In genomic region chr7:15859657-15860056, GRCm38 (mm10) we compare ENCODE assay signal across 16 mouse cellular contexts. TPM values are rescaled to one million over a fixed set of nuclear protein-coding genes. Genes with fewer than 3 reads are reported as not detected.
DNase-seq lines count a peak whose midpoint lies in the region; ATAC-seq and TF ChIP-seq lines count a peak whose summit lies in the region.
"Had no signal": no experiment of that assay in that cellular context is flagged by ENCODE, and none has a peak within 500 bp of the region (broad histone marks: within the 10 kb centered on the region; RNA-seq: fewer than 3 reads in every experiment).

No protein-coding gene starts in this region.

- intact Hi-C loops in left cerebral cortex, adult 2 months (cut with DNase I): loop anchor here (1.0 kb wide), 1 partner anchor 53 kb away; no protein-coding TSS in a partner anchor

- peak; percentile 8 for DNase-seq in forebrain, postnatal 0 days
- no peak for DNase-seq in forebrain, embryonic 11.5 days (ENCODE audit: low spot score)
- no peak for DNase-seq in left cerebral cortex, adult 2 months (ENCODE audit: extremely low spot score in 1 of 2, low spot score in 2 of 2)
- DNase-seq in left cerebral cortex, adult 9 months (ENCODE audit: low spot score in 2 of 2): no peak
- DNase-seq in CH12.LX (ENCODE audit: extremely low read depth): peak; percentile 17
- peak; percentile 5 for DNase-seq in brain, adult 2 months (ENCODE audit: low read depth, low spot score)
- no peak for DNase-seq in c-Kit-positive CD71-positive TER-119-positive erythroid progenitor cells, embryonic 14.5 days (ENCODE audit: low spot score)
- DNase-seq in T-cell, adult 2 months (ENCODE audit: low spot score): no peak
- DNase-seq: gastrocnemius, postnatal 10 days; kidney, adult 11 months had no signal

- 35% methylated on average over 2 of the region's 2 CpGs for WGBS in forebrain, postnatal 0 days
- 41% methylated on average over 2 of the region's 2 CpGs for WGBS in forebrain, embryonic 11.5 days

- H3K4me1 ChIP-seq in forebrain, postnatal 0 days (ENCODE audit: insufficient read depth): no peaks in the 10 kb centered on the region
- H3K4me1 ChIP-seq in forebrain, embryonic 11.5 days (replicated peaks; ENCODE audit: control insufficient read depth, insufficient read depth, low read length): no peaks in the 10 kb centered on the region
- H3K4me1 ChIP-seq in CH12.LX (ENCODE audit: control insufficient read depth in 1 of 2, insufficient read depth in 2 of 2): no peaks in the 10 kb centered on the region
- H3K4me1 ChIP-seq: stomach, embryonic 15.5 days had no signal

- TF ChIP-seq CTCF in forebrain, postnatal 0 days (IDR thresholded peaks at IDR 0.05; ENCODE audit: low read depth): 0 out of 2 replicates have a peak, but pooled peaks have one; percentile 33
- TF ChIP-seq CTCF in left cerebral cortex, adult 2 months (IDR thresholded peaks at IDR 0.05): peak; percentile 47
- TF ChIP-seq CTCF in CH12.LX (conservative IDR thresholded peaks at IDR 0.05 in 1 of 2, IDR thresholded peaks at IDR 0.05 in 1 of 2; ENCODE audit: low read depth in 2 of 2, low read length in 2 of 2): peak in 1 of 2 experiments; percentile 67; a peak in 2 of 4 replicates

- H3K4me3 ChIP-seq in forebrain, postnatal 0 days (ENCODE audit: low read depth, low read length): no peak overlapping the region
- no peak overlapping the region for H3K4me3 ChIP-seq in forebrain, embryonic 11.5 days (ENCODE audit: low read depth, low read length)
- no peak overlapping the region for H3K4me3 ChIP-seq in left cerebral cortex, adult 2 months
- H3K4me3 ChIP-seq in CH12.LX (replicated peaks in 1 of 3; ENCODE audit: low read depth in 2 of 3, low read length in 2 of 3, poor library complexity in 1 of 3): no peak overlapping the region
- H3K4me3 ChIP-seq: myocyte; stomach, embryonic 15.5 days had no signal

- H3K9me3 ChIP-seq in forebrain, postnatal 0 days (ENCODE audit: low read length): no peaks in the 10 kb centered on the region
- H3K9me3 ChIP-seq in forebrain, embryonic 11.5 days (ENCODE audit: control insufficient read depth, low read length): no peaks in the 10 kb centered on the region
- peaks cover 2% of the 10 kb centered on the region for H3K9me3 ChIP-seq in CH12.LX (replicated peaks; ENCODE audit: low read length)
- H3K9me3 ChIP-seq: stomach, embryonic 15.5 days had no signal

- H3K27me3 ChIP-seq in forebrain, postnatal 0 days (ENCODE audit: insufficient read depth, low read length): no peaks in the 10 kb centered on the region
- H3K27me3 ChIP-seq in forebrain, embryonic 11.5 days (ENCODE audit: control insufficient read depth, insufficient read depth, low read length): no peaks in the 10 kb centered on the region
- peaks cover 61% of the 10 kb centered on the region for H3K27me3 ChIP-seq in CH12.LX (replicated peaks)
- H3K27me3 ChIP-seq: stomach, embryonic 15.5 days had no signal

- no peak for TF ChIP-seq EP300 in CH12.LX (IDR thresholded peaks at IDR 0.05; ENCODE audit: low read length)

- in situ Hi-C loops in CH12.LX (cut with MboI; ENCODE audit: low pct_ligation_motif_present, low pct_unique_long_range_greater_than_20kb, low sequenced_read_pairs): no loop called here

- H3K36me3 ChIP-seq in forebrain, postnatal 0 days (ENCODE audit: insufficient read depth): no peaks in the 10 kb centered on the region
- H3K36me3 ChIP-seq in forebrain, embryonic 11.5 days (ENCODE audit: control insufficient read depth, insufficient read depth, low read length): no peaks in the 10 kb centered on the region
- H3K36me3 ChIP-seq in CH12.LX (replicated peaks in 1 of 2; ENCODE audit: control insufficient read depth in 1 of 2, insufficient read depth in 1 of 2, low read length in 1 of 2): no peaks in the 10 kb centered on the region
- H3K36me3 ChIP-seq: stomach, embryonic 15.5 days had no signal

- no peak overlapping the region for H3K27ac ChIP-seq in forebrain, postnatal 0 days (ENCODE audit: low read depth, low read length)
- no peak overlapping the region for H3K27ac ChIP-seq in forebrain, embryonic 11.5 days (ENCODE audit: low read depth, low read length)
- H3K27ac ChIP-seq in left cerebral cortex, adult 2 months: no peak overlapping the region
- H3K27ac ChIP-seq in CH12.LX (ENCODE audit: insufficient read depth, low read depth): no peak overlapping the region
- H3K27ac ChIP-seq: stomach, embryonic 15.5 days had no signal

- peak; percentile 66 for TF ChIP-seq RAD21 in CH12.LX (IDR thresholded peaks at IDR 0.05; ENCODE audit: low read depth, low read length)

- H3K9ac ChIP-seq in forebrain, postnatal 0 days: no peak overlapping the region
- no peak overlapping the region for H3K9ac ChIP-seq in forebrain, embryonic 11.5 days (ENCODE audit: low read length)
- no peak overlapping the region for H3K9ac ChIP-seq in CH12.LX (ENCODE audit: insufficient read depth, low read depth)
- H3K9ac ChIP-seq: stomach, embryonic 15.5 days had no signal

- no peak for ATAC-seq in forebrain, postnatal 0 days
- ATAC-seq in forebrain, embryonic 11.5 days (replicated peaks; ENCODE audit: low FRiP score): no peak

- H3K4me2 ChIP-seq in forebrain, postnatal 0 days (ENCODE audit: low read depth): no peak overlapping the region
- no peak overlapping the region for H3K4me2 ChIP-seq in forebrain, embryonic 11.5 days (ENCODE audit: low read depth, low read length, severe bottlenecking)
- H3K4me2 ChIP-seq in CH12.LX (ENCODE audit: insufficient read depth, low read depth, poor library complexity, severe bottlenecking): no peak overlapping the region
- H3K4me2 ChIP-seq: stomach, embryonic 15.5 days had no signal

- TF ChIP-seq POLR2A in CH12.LX (IDR thresholded peaks at IDR 0.05; ENCODE audit: low read depth, low read length): no peak

- H3K79me2 ChIP-seq in CH12.LX (replicated peaks; ENCODE audit: control insufficient read depth, extremely low read depth, insufficient read depth, poor library complexity, severe bottlenecking): no peaks in the 10 kb centered on the region

- dilution Hi-C loops in CH12.LX (cut with MboI; ENCODE audit: extremely low pct_ligation_motif_present, extremely low pct_unique_long_range_greater_than_20kb, low sequenced_read_pairs): no loop called here

TF ChIP-seq in CH12.LX, 34 proteins besides CTCF, POLR2A, EP300 and RAD21:
- TF ChIP-seq BHLHE40 (IDR thresholded peaks at IDR 0.05; ENCODE audit: low read depth, low read length): no peak
- TF ChIP-seq SMC3 (IDR thresholded peaks at IDR 0.05; ENCODE audit: low read depth, low read length): peak; percentile 59
TF ChIP-seq in CH12.LX: peak in this region for 1.

RNA-seq across cellular contexts. Expression of gene Crx, which starts 20.1 kb away (rescaled TPM):
- 1.2 and 1.9 TPM in 2 replicates for total RNA-seq in forebrain, postnatal 0 days (2014; rRNA removed)
- 0.05 and 0.25 TPM in 2 replicates for polyA plus RNA-seq in forebrain, postnatal 0 days (2015; fragmentation: Nextera tagmentation; extraction: Ambion mirVana)
- polyA plus RNA-seq in forebrain, embryonic 11.5 days (2014; fragmentation: Nextera tagmentation; extraction: Ambion mirVana): not detected in 2 replicates
- not detected for total RNA-seq in left cerebral cortex, adult 2 months (2021)
- not detected in 2 replicates for total RNA-seq in CH12.LX (2012; rRNA removed)
- total RNA-seq in CH12.LX (2014; rRNA removed): not detected in 2 replicates
- not detected in 2 replicates for polyA plus RNA-seq in CH12.LX (2012; ENCODE audit: insufficient read length, low read depth)
- total RNA-seq: adrenal gland, postnatal 36 days; gastrocnemius, postnatal 10 days; heart, postnatal 14 days; left cerebral cortex, adult 18-20 months had no signal
- polyA plus RNA-seq: lung, embryonic 16.5 days; myocyte; stomach, embryonic 15.5 days had no signal

RNA-seq across cellular contexts. Expression of gene Obox6, which starts 20.2 kb away (rescaled TPM):
- not detected in 2 replicates for total RNA-seq in forebrain, postnatal 0 days (2014; rRNA removed)
- polyA plus RNA-seq in forebrain, postnatal 0 days (2015; fragmentation: Nextera tagmentation; extraction: Ambion mirVana): not detected in 2 replicates
- not detected in 2 replicates for polyA plus RNA-seq in forebrain, embryonic 11.5 days (2014; fragmentation: Nextera tagmentation; extraction: Ambion mirVana)
- not detected for total RNA-seq in left cerebral cortex, adult 2 months (2021)
- total RNA-seq in CH12.LX (2012; rRNA removed): not detected in 2 replicates
- total RNA-seq in CH12.LX (2014; rRNA removed): not detected in 2 replicates
- not detected in 2 replicates for polyA plus RNA-seq in CH12.LX (2012; ENCODE audit: insufficient read length, low read depth)
- total RNA-seq: adrenal gland, postnatal 36 days; gastrocnemius, postnatal 10 days; heart, postnatal 14 days; left cerebral cortex, adult 18-20 months had no signal
- polyA plus RNA-seq: lung, embryonic 16.5 days; myocyte; stomach, embryonic 15.5 days had no signal

RNA-seq across cellular contexts. Expression of gene Crxos, which starts 22.8 kb away (rescaled TPM):
- not detected in 2 replicates for total RNA-seq in forebrain, postnatal 0 days (2014; rRNA removed)
- not detected in 2 replicates for polyA plus RNA-seq in forebrain, postnatal 0 days (2015; fragmentation: Nextera tagmentation; extraction: Ambion mirVana)
- not detected in 2 replicates for polyA plus RNA-seq in forebrain, embryonic 11.5 days (2014; fragmentation: Nextera tagmentation; extraction: Ambion mirVana)
- under 1 TPM in 1 of 2 experiments, not detected in 1; 0.29 TPM for total RNA-seq in left cerebral cortex, adult 2 months (2021)
- 0.71 TPM in 1 of 2 replicates, not detected in the other for total RNA-seq in CH12.LX (2012; rRNA removed)
- 1.1 and 1.7 TPM in 2 replicates for total RNA-seq in CH12.LX (2014; rRNA removed)
- 0.94 and 1.5 TPM in 2 replicates for polyA plus RNA-seq in CH12.LX (2012; ENCODE audit: insufficient read length, low read depth)
- total RNA-seq: adrenal gland, postnatal 36 days; gastrocnemius, postnatal 10 days; heart, postnatal 14 days had no signal
- polyA plus RNA-seq: lung, embryonic 16.5 days; myocyte; stomach, embryonic 15.5 days had no signal

Comparison
In these comparisons a context has a peak if more than half of its experiments do, and no peak if none do; other contexts are left out.
1. DNase-seq: peak in forebrain, postnatal 0 days (single experiment), CH12.LX (single experiment) and brain, adult 2 months (single experiment); none in forebrain, embryonic 11.5 days (single experiment), left cerebral cortex, adult 2 months (0 of 2), left cerebral cortex, adult 9 months (0 of 2), c-Kit-positive CD71-positive TER-119-positive erythroid progenitor cells, embryonic 14.5 days (single experiment) and T-cell, adult 2 months (single experiment).